Mouse (Mus musculus) liver, embryonic 13.5 days (tissue): ENCODE measurements at regions not wholly inside any gene's neighbourhood (a gene's known extent, or its start where the extent isn't known, plus 50 kb on each side); places are given as distances from the start of the nearest gene placed in this dataset.
A peak's percentile ranks its signal among the peaks of the same experiment; 100 is the strongest.

ENCODE experiments used
- ATAC-seq: fragments of 200-750 bp; cut with Nextera tagmentation; 2 replicates; pipeline ENCODE4 v1.8.0; 2017; ENCODE audit warnings: low read depth, mild to moderate bottlenecking, moderate number of reproducible peaks, moderate library complexity
- DNase-seq: peaks from one replicate; pipeline ENCODE4 v3.0.0; 2022
- H3K27ac ChIP-seq: fragments of 300-500 bp; sonication (generic); 2 replicates; pipeline ENCODE4 v1.5.1; 2015; ENCODE audit warnings: moderate library complexity, mild to moderate bottlenecking, inconsistent platforms
- H3K27me3 ChIP-seq: fragments of 300-500 bp; sonication (generic); 2 replicates; pipeline ENCODE4 v1.6.1; 2015; ENCODE audit warnings: mild to moderate bottlenecking, inconsistent platforms
- H3K36me3 ChIP-seq: fragments of 300-500 bp; sonication (generic); 2 replicates; pipeline ENCODE4 v1.6.1; 2015; ENCODE audit warnings: mild to moderate bottlenecking, inconsistent platforms
- H3K4me1 ChIP-seq: fragments of 300-500 bp; sonication (generic); replicated peaks from 2 replicates; pipeline ENCODE4 v1.6.1; 2015; ENCODE audit warnings: inconsistent platforms
- H3K4me2 ChIP-seq: fragments of 300-500 bp; sonication (generic); 2 replicates; pipeline ENCODE4 v1.6.1; 2015; ENCODE audit warnings: inconsistent platforms, mild to moderate bottlenecking, moderate library complexity
- H3K4me3 ChIP-seq: fragments of 300-500 bp; sonication (generic); replicated peaks from 2 replicates; pipeline ENCODE4 v1.5.1; 2015; ENCODE audit warnings: mild to moderate bottlenecking, inconsistent platforms
- H3K9ac ChIP-seq: fragments of 300-500 bp; sonication (generic); 2 replicates; pipeline ENCODE4 v1.6.1; 2015; ENCODE audit warnings: mild to moderate bottlenecking, inconsistent platforms
- H3K9me3 ChIP-seq: fragments of 300-500 bp; sonication (generic); replicated peaks from 2 replicates; pipeline ENCODE4 v1.6.1; 2016; ENCODE audit warnings: inconsistent platforms
- WGBS: fragments of 180-500 bp; shearing (Covaris S2); methylation state at CpG from one replicate; pipeline ENCODE4 v1.1.7; 2015; ENCODE audit not compliant: insufficient replicate concordance; 5-methylcytosine and 5-hydroxymethylcytosine counted together

DNA sequence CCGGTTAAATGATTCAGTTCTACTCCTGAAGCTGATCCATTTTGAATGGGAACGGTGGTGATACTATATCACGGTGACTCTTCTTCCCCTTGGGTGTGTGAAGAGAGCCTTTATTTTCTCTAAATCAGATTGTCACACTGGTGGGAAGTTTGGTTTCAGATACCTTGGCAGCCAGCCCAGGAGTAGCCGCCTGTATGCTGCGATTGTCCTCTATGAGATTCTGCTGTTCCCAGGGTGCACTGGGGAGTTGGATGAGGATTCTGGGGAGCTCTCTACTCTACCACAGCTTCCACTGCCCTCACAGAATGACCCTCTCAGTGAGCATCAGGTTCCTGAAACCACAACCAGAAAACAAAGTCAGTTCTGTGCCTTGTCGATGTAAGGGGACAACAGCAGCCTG is 104.0 kb upstream of the Rapgef5 start:
- Histone ChIP-seq H3K27ac (no peak overlapping the region), H3K9me3 (no peaks in the 10 kb centered on the region), H3K36me3 (no peaks in the 10 kb centered on the region), H3K27me3 (no peaks in the 10 kb centered on the region), H3K4me2 (no peak overlapping the region), H3K4me1 (no peaks in the 10 kb centered on the region), H3K4me3 (no peak overlapping the region), H3K9ac (no peak overlapping the region)
- ATAC-seq (no peak), DNase-seq (no peak)
- 59% methylated on average over 6 of the region's 6 CpGs for WGBS

- Histone ChIP-seq H3K9ac (no peak overlapping the region), H3K4me3 (no peak overlapping the region), H3K27me3 (no peaks in the 10 kb centered on the region), H3K4me1 (no peaks in the 10 kb centered on the region), H3K27ac (no peak overlapping the region), H3K9me3 (no peaks in the 10 kb centered on the region), H3K36me3 (no peaks in the 10 kb centered on the region), H3K4me2 (no peak overlapping the region)
- 41% methylated on average over 2 of the region's 2 CpGs for WGBS
- DNase-seq = no peak
- no peak for ATAC-seq
These were observed 103.3 kb upstream of the Rapgef5 start for GRCm38 (mm10) chr12:117412779-117413505.

DNA sequence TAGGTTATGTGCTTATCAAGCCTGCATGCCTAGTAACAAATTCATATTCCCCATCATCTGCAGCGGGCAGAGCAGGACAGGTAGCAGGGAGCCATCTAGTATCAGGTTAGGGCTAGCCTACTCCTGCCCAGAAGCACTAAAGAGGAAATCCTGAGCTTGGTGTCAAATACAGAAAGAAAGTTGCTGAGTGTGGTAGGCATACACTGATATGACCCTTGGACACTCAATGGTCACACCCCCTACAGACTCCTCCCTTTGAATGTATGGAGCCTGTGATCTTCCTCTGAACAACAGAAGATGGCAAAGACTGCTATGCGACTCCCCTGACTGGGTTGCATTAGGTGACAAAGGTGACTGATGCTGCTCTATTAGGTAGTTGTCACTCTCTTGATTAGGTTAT is 102.3 kb upstream of the Rapgef5 start:
- Histone ChIP-seq H3K9ac (no peak overlapping the region), H3K36me3 (no peaks in the 10 kb centered on the region), H3K27ac (no peak overlapping the region), H3K9me3 (no peaks in the 10 kb centered on the region), H3K27me3 (no peaks in the 10 kb centered on the region), H3K4me1 (no peaks in the 10 kb centered on the region), H3K4me2 (no peak overlapping the region), H3K4me3 (no peak overlapping the region)
- no peak for ATAC-seq
- WGBS = 56% methylated on average over 2 of the region's 2 CpGs
- DNase-seq = no peak

DNA sequence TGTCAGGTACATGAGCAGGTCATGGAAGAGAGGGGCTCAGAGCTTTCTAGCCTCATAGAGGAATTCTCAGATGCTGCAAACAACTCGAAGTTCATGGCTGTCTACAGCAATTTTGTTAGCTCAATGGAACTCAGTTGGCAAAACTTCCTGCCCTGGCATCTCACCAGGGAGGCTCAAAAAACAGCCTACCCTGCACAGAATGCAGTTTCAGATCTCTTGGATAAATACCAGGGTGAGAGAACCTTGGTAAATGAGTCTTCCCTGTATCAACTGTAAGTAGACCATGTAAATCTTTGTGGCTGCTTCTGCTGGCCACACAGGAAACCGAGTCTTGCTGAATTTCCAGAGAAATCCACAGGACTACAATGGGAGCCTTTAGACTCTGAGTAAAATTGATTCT is 101.1 kb upstream of the Rapgef5 start:
- Histone ChIP-seq H3K36me3 (no peaks in the 10 kb centered on the region), H3K9me3 (no peaks in the 10 kb centered on the region), H3K4me3 (no peak overlapping the region), H3K27ac (no peak overlapping the region), H3K9ac (no peak overlapping the region), H3K4me1 (no peaks in the 10 kb centered on the region), H3K4me2 (no peak overlapping the region), H3K27me3 (no peaks in the 10 kb centered on the region)
- ATAC-seq = no peak
- 41% methylated on average over 2 of the region's 2 CpGs for WGBS
- DNase-seq = no peak

- Histone ChIP-seq H3K4me1 (no peaks in the 10 kb centered on the region), H3K9me3 (no peaks in the 10 kb centered on the region), H3K4me3 (no peak overlapping the region), H3K4me2 (no peak overlapping the region), H3K27me3 (no peaks in the 10 kb centered on the region), H3K9ac (no peak overlapping the region), H3K27ac (no peak overlapping the region), H3K36me3 (no peaks in the 10 kb centered on the region)
- ATAC-seq = no peak
- DNase-seq = no peak
- 35% methylated on average over 4 of the region's 4 CpGs for WGBS
These were observed 98.3 kb upstream of the Rapgef5 start for GRCm38 (mm10) chr12:117417991-117418390.

GRCm38 (mm10) chr12:117422315-117422978 is 93.8 kb upstream of the Rapgef5 start:
- DNase-seq (no peak), ATAC-seq (no peak)
- Histone ChIP-seq H3K4me2 (no peak overlapping the region), H3K36me3 (no peaks in the 10 kb centered on the region), H3K4me3 (no peak overlapping the region), H3K9ac (no peak overlapping the region), H3K27ac (no peak overlapping the region), H3K9me3 (no peaks in the 10 kb centered on the region), H3K27me3 (no peaks in the 10 kb centered on the region), H3K4me1 (no peaks in the 10 kb centered on the region)
- WGBS = 77% methylated on average over 7 of the region's 7 CpGs

GRCm38 (mm10) chr12:117425363-117426031 is 90.8 kb upstream of the Rapgef5 start:
- H3K36me3 ChIP-seq = no peaks in the 10 kb centered on the region
- ATAC-seq (peak; percentile 65), DNase-seq (no peak)
- H3K4me2 ChIP-seq = no peak overlapping the region
- H3K4me1 ChIP-seq = no peaks in the 10 kb centered on the region
- H3K27me3 ChIP-seq = no peaks in the 10 kb centered on the region; the same call in 1 of the 2 replicates
- no peaks in the 10 kb centered on the region for H3K9me3 ChIP-seq
- H3K9ac ChIP-seq = no peak overlapping the region
- 31% methylated on average over 9 of the region's 9 CpGs for WGBS
- H3K4me3 ChIP-seq = no peak overlapping the region
- H3K27ac ChIP-seq = no peak overlapping the region

GRCm38 (mm10) chr12:117427431-117427830 is 88.8 kb upstream of the Rapgef5 start:
- Histone ChIP-seq H3K4me3 (no peak overlapping the region), H3K4me2 (no peak overlapping the region), H3K9me3 (no peaks in the 10 kb centered on the region), H3K36me3 (no peaks in the 10 kb centered on the region), H3K4me1 (no peaks in the 10 kb centered on the region), H3K27ac (no peak overlapping the region), H3K9ac (no peak overlapping the region), H3K27me3 (no peaks in the 10 kb centered on the region; the same call in 1 of the 2 replicates)
- 42% methylated on average over 1 of the region's 1 CpGs for WGBS
- ATAC-seq (no peak), DNase-seq (peak; percentile 6)

- Histone ChIP-seq H3K27me3 (no peaks in the 10 kb centered on the region; the same call in 1 of the 2 replicates), H3K4me2 (no peak overlapping the region), H3K27ac (no peak overlapping the region), H3K4me3 (no peak overlapping the region), H3K9me3 (no peaks in the 10 kb centered on the region), H3K9ac (no peak overlapping the region), H3K4me1 (no peaks in the 10 kb centered on the region), H3K36me3 (no peaks in the 10 kb centered on the region)
- ATAC-seq (no peak), DNase-seq (no peak)
- 68% methylated on average over 4 of the region's 4 CpGs for WGBS
These were observed 85.4 kb upstream of the Rapgef5 start for GRCm38 (mm10) chr12:117430886-117431285.

GRCm38 (mm10) chr12:117432788-117433187 is 83.5 kb upstream of the Rapgef5 start:
- H3K9me3 ChIP-seq = no peaks in the 10 kb centered on the region
- no peaks in the 10 kb centered on the region; the same call in 1 of the 2 replicates for H3K27me3 ChIP-seq
- H3K9ac ChIP-seq = no peak overlapping the region
- no peak overlapping the region for H3K4me3 ChIP-seq
- H3K27ac ChIP-seq = no peak overlapping the region
- H3K4me2 ChIP-seq = no peak overlapping the region
- H3K4me1 ChIP-seq = no peaks in the 10 kb centered on the region
- ATAC-seq (no peak), DNase-seq (no peak)
- H3K36me3 ChIP-seq = no peaks in the 10 kb centered on the region
- WGBS = 23% methylated on average over 1 of the region's 1 CpGs

DNA sequence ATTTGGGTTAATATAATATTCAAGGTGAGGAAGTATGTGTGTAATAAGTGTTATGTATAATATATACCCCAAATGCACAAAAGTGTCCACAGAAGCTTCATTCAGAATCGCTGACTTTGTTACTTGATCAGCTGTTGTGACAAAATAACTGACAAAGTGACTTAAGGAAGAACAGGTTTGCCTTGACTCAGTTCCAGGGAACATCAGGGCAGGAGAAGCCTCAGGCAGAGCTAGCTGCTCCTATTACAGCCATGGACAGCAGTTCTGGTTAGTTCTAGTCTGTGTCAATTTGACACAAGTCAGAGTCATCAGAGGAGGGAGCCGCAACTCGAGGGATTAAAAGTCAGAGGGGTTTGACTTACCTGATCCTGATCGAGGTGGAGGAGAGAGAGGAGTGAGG is 79.3 kb upstream of the Rapgef5 start:
- Histone ChIP-seq H3K4me3 (no peak overlapping the region), H3K27me3 (no peaks in the 10 kb centered on the region), H3K9ac (no peak overlapping the region), H3K36me3 (no peaks in the 10 kb centered on the region), H3K27ac (no peak overlapping the region), H3K9me3 (no peaks in the 10 kb centered on the region), H3K4me1 (no peaks in the 10 kb centered on the region), H3K4me2 (no peak overlapping the region)
- DNase-seq (no peak), ATAC-seq (no peak)
- WGBS = 63% methylated on average over 4 of the region's 4 CpGs
